Mouse (Mus musculus) erythroid progenitor cell, adult 5-6 weeks (primary cell): ENCODE measurements around the gene Mfsd4a. TPM values are rescaled to one million over a fixed set of nuclear protein-coding genes. Genes with fewer than 3 reads are reported as not detected.

Experiments
- ATAC-seq: replicated peaks from 2 replicates; pipeline ENCODE4 v1.8.0; 2016; ENCODE audit warnings: moderate number of reproducible peaks, mild to moderate bottlenecking, moderate TSS enrichment, inconsistent platforms; ENCODE audit not compliant: poor library complexity, low FRiP score, severe bottlenecking
- total RNA-seq, 2 experiments: library from RNA; stranded (forward) in 1 of 2; stranded (reverse) in 1 of 2; fragments of 150-400 nt in 1 of 2; fragments of 186-747, 209-891 nt in 1 of 2; gene quantifications; 2 replicates each; pipeline versions ENCODE4 v1.2.3 to v1.2.4; 2015 to 2017; ENCODE audit warnings: low replicate concordance in 2 of 2

Mfsd4a gene
- total RNA-seq, 2 experiments from 2014 or later, result 0.15 TPM; not detected in 1

- ATAC-seq, result no peak
These were observed 2.8 kb upstream of the Mfsd4a start for GRCm38 (mm10) chr1:132070659-132071058.

DNA sequence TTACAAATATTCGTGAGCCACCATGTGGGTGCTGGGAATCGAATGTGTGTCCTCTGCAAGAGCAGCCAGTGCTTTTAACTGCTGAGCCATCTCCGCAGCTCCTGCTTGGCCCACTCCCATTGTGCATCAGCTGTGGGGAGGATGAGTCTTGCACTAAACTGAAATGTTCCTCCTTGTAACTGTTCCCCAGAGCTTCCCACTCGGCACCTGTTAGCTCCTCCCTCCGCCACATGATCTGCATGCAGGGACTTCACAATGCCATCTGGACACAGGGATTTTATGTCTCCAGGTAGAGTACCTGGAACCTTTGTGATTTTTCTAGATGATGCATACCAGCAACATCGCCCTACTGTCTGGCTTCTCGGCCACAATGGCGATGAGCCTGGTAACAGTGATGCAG lies 1.6 kb upstream of the Mfsd4a start:
- no peak for ATAC-seq

GRCm38 (mm10) chr1:132065475-132066172 lies 2.2 kb downstream of the Mfsd4a start:
- ATAC-seq, result no peak

GRCm38 (mm10) chr1:132065001-132065400 lies 2.9 kb downstream of the Mfsd4a start:
- ATAC-seq, result no peak

GRCm38 (mm10) chr1:132063096-132063495 lies 4.8 kb downstream of the Mfsd4a start:
- no peak for ATAC-seq

DNA sequence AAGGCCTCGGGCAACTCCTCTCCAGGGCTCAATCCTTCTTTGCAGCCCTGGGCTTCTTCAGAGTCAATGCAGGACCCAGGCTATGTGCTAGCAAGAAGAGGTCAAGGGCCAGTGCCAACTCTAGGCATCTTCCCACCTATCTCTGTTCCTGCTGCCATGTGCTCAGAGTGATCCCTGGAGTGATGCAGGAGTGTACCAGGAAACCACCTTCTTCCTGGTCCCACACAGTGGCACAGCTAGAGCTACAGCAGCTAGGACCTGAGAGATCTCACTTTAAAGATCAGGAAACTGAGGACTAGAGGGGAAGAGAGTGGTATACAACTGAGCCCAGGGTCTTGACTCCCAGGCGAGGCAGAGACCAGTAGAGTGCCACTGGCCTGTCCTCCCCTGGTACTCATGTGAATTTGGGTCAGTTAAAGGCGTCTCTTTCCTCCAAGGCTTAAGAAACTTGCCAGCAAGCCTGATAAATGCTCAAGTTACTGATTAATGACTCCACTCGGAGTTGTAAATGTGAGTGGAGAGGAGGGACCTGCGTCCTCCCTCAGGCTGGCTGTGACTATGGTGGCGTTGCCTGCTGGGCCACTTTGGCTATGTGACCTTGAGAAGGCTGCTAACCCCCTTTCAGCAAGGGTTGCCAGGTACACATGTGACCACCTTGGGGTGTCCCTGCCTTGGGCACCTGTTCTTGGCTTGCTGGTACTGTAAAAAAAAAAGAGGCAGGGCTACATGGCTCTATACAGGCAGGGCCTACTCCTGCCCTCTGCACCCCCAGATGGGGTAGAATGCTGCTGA lies 5.9 kb downstream of the Mfsd4a start:
- no peak for ATAC-seq

DNA sequence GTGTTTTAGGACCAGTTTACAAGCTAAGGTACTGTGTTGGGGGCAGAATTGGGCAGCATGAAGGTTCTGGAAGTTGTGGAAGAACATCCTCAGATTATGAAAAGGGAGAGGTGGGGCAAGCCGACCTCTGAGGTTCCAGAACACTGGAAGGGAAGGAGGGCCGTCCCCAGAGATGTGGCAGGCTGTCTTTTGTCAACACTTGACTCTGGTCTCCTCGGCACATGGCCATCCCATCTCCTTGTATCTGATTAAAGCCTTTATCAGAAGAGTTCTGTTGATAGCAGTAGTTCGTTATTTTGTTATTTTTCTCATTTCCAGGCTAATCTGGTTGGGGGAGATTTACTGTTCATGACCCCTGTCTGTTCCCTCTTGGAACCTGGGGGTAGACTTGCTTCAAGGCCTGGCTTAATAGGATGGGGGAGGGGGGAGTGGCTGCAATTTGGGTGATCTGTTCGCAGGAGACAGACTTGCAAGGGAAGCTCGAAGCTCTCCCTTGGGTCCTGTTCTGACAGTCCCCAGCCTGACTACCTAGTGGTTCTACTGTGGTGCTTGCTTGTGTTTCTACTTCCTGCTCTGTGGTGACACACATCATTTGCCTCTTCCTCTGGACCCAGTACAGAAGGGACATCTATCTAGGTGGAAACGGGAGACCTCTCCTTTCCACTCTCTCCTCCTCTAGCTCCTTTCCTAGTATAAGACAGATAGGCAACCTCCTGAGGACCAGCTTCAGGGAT lies 7.7 kb downstream of the Mfsd4a start:
- no peak for ATAC-seq

DNA sequence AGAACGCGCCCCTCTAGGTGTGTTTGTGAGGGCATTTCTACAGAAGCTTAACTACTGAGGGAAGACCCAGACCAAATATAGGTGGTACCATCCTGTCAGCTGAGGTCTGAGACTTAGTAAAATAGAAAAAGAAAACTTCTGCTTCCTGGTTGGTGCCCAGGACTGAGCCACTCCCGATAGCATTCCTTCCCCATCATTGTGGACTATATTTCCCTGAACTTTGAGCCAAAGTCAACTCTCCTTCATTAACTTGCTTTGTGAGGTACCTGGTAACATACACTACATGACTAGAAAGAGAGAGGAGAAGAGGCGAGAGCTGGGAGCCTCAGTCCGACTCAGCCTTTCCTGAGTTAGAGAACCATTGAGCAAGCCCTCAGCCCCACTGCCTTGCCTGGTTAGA lies 9.3 kb downstream of the Mfsd4a start:
- no peak for ATAC-seq

- no peak for ATAC-seq
These were observed 12.7 kb downstream of the Mfsd4a start for GRCm38 (mm10) chr1:132055054-132055664.

DNA sequence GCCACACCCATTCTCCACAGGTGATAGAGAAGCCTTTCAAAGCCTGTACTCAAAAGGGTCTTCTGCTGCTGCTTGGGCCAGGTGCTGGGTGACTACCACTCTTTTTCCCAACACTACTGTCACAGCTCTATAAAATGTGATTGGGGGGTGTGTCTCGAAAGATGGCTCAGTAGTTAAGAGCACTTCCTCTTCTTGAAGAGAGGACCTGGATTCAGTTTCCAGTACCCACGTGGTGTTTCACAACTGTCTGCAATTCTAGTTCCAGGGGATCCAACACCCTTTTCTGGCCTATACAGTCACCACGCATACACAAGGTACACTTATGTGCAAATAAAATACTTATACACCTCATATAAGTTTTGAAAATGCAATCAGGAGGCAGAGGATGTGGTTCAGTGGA lies 13.5 kb downstream of the Mfsd4a start:
- no peak for ATAC-seq

DNA sequence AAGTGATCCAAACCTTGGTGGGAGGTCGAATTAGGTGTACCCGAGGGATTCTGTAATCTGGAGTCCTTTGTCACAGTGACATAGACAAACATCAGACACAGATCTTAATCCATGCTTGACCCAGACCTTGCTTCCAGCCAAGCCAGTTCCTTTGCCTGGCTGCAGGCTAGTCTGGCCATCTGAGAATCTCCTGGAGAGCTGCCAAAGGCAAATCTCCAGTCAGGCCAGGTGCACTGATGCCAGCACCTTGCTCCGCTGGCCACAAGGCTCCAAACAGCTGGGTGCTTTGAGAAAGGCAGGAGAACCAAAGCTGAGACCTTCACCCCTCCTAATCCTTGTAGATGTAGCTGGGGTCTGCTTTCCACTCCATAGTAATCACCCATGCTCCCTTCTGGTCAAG lies 16.1 kb downstream of the Mfsd4a start:
- ATAC-seq, result no peak

- peak; percentile 83 for ATAC-seq
These were observed 21.6 kb downstream of the Mfsd4a start for GRCm38 (mm10) chr1:132046143-132046735.

DNA sequence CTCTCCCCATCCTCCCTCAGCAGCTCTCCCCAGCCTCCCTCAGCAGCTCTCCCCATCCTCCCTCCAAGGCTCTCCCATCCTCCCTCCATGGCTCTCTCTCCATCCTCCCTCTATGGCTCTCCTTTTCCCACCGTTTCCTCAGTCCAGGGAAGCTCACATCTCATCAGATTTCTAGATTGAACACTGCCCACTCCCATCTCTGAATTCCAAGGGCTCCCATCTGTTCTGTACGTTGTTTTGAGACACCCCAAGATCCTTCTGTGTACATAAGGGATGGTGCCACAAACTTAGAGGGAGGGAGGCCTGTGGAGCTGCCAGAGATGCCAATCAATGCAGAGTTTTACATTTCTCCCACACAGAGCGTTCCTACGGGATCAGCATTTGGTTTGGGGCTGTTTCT lies 24.1 kb downstream of the Mfsd4a start:
- no peak for ATAC-seq

DNA sequence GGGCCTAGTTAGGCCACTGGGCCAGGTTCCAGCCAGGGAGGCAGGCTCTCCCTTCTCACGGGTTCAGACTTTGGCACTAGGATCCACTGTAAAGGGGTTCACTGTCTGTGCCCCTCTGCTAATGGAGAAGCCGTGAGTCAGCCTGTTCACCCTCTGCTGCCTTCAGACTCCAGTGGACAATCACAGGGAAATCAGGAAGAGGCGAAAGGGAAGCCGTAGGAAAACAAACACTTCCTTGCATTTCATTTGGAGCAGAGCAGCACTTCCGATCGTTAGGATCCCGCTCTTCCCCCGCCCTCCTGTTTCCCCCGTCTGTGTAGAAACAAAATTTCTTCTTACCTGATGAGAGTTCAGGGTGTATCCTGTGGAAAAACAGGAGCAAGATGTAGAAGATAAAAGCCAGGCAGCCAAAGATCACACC lies 27.7 kb downstream of the Mfsd4a start:
- ATAC-seq, result no peak

- ATAC-seq, result no peak
These were observed 29.1 kb downstream of the Mfsd4a start for GRCm38 (mm10) chr1:132038753-132039152.

DNA sequence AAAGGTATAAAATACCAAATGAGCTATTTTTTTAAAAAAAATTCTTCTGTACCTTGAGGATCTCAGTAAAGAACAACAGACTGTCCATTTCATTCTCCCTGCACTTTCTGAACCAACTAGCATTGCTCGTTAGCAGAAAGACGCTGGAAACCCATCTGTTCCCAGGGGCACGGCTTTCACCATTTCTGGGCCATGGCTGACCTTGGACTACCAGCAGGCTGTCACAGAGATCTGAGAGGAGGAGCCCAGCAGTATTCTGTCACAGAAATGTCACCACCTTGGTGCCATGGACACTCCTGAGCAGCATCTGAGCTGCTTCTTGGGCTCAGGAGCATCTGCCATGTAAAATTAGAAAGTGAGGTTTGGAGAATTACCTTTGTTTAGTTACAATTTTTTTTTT lies 30.1 kb downstream of the Mfsd4a start:
- ATAC-seq, result no peak

- no peak for ATAC-seq
These were observed 35.7 kb downstream of the Mfsd4a start for GRCm38 (mm10) chr1:132032172-132032571.

- no peak for ATAC-seq
These were observed 37.3 kb downstream of the Mfsd4a start for GRCm38 (mm10) chr1:132030574-132030973.

- ATAC-seq, result no peak
These were observed 39.4 kb downstream of the Mfsd4a start for GRCm38 (mm10) chr1:132028413-132028812.

GRCm38 (mm10) chr1:132027978-132028377 lies 39.9 kb downstream of the Mfsd4a start:
- no peak for ATAC-seq
